Mouse (Mus musculus): ENCODE results near the gene Cdk2ap2. TPM values are rescaled to one million over a fixed set of nuclear protein-coding genes. Genes with fewer than 3 reads are reported as not detected.

Gene Cdk2ap2
- polyA plus RNA-seq, 1 experiment from 2014 or later: 93.8 TPM

DNA sequence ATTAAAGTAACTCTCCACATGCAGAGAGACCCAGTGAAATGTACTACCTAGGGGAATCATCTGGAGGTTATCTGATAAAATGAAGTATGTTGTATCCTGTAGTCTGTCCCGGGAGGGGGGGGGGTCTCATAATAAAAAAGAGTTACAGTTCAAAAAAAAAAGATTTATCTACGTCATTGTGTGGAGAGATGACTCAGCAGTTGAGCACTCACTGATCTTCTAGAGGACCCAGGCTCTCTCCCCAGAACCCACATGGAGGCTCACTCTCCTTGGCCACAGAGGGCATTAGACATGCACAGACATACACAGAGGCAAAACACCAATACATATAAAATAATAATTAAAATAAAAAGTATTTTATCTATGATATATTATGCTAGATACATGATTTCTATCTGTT, 5.6 kb upstream of the Cdk2ap2 start:
- ATAC-seq (no peak), DNase-seq (ENCODE audit: low read depth, low spot score) (no peak)
- H3K27me3 ChIP-seq: peaks cover 2% of the 10 kb centered on the region
- no peak for TF ChIP-seq CTCF (IDR thresholded peaks at IDR 0.05)
- in situ Hi-C loops (cut with MboI; ENCODE audit: low pct_unique_long_range_greater_than_20kb): no loop called here
- POLR2A ChIA-PET: no interaction called here
- CTCF ChIA-PET: interaction anchor here (1.0 kb wide), 1 partner anchor 45 kb away, joined by 3 read pairs; no protein-coding TSS in a partner anchor

GRCm38 (mm10) chr19:4092750-4093149, 4.2 kb upstream of the Cdk2ap2 start:
- POLR2A ChIA-PET: no interaction called here
- in situ Hi-C loops (cut with MboI; ENCODE audit: low pct_unique_long_range_greater_than_20kb): no loop called here
- ATAC-seq (no peak), DNase-seq (ENCODE audit: low read depth, low spot score) (no peak)
- H3K27me3 ChIP-seq: peaks cover 2% of the 10 kb centered on the region
- CTCF ChIA-PET: interaction anchor here (0.8 kb wide), 1 partner anchor 73 kb away, joined by 3 read pairs; no protein-coding TSS in a partner anchor
- TF ChIP-seq CTCF (IDR thresholded peaks at IDR 0.05): no peak

- in situ Hi-C loops (cut with MboI; ENCODE audit: low pct_unique_long_range_greater_than_20kb): no loop called here
- no peak for TF ChIP-seq CTCF (IDR thresholded peaks at IDR 0.05)
- ATAC-seq: no peak
- ChIA-PET CTCF (interaction anchor here (1.7 kb wide), 1 partner anchor 8 kb away, joined by 4 read pairs; no protein-coding TSS in a partner anchor), POLR2A (no interaction called here)
- DNase-seq (ENCODE audit: low read depth, low spot score): no peak
- H3K27me3 ChIP-seq: peaks cover 2% of the 10 kb centered on the region
Measured at GRCm38 (mm10) chr19:4093772-4094171, 3.2 kb upstream of the Cdk2ap2 start.

GRCm38 (mm10) chr19:4094348-4094747, 2.6 kb upstream of the Cdk2ap2 start:
- ChIA-PET CTCF (interaction anchor here (1.7 kb wide), 1 partner anchor 9 kb away, joined by 4 read pairs; no protein-coding TSS in a partner anchor), POLR2A (no interaction called here)
- no peak for TF ChIP-seq CTCF (IDR thresholded peaks at IDR 0.05)
- ATAC-seq (no peak), DNase-seq (ENCODE audit: low read depth, low spot score) (no peak)
- in situ Hi-C loops (cut with MboI; ENCODE audit: low pct_unique_long_range_greater_than_20kb): no loop called here
- H3K27me3 ChIP-seq: peaks cover 2% of the 10 kb centered on the region

GRCm38 (mm10) chr19:4094774-4095303, 2.1 kb upstream of the Cdk2ap2 start:
- TF ChIP-seq CTCF (IDR thresholded peaks at IDR 0.05): no peak
- CTCF ChIA-PET: interaction anchor here (1.7 kb wide), 1 partner anchor 9 kb away, joined by 4 read pairs; no protein-coding TSS in a partner anchor
- no peak for DNase-seq (ENCODE audit: low read depth, low spot score)

DNA sequence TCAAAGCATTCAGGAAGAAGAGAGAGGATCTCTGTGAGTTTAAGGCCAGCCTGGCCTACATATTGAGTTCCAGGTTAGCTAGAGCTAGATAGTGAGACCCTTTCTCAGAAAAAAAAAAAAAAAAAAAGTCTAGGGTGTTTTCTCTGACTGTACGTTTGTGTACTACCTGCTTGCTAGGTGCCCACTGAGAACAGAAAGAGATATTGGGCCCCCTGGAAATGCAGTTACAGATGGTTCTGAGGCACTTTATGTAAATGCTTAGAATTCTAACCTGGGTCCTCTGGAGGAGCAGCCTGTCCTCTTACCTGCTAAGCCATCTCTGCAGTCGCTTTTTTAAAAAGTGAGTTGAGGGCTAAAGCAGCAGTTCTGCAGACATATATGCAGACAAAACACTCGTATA, 1.2 kb upstream of the Cdk2ap2 start:
- ChIA-PET CTCF (no interaction called here), POLR2A (interaction anchor here (1.1 kb wide), 1 partner anchor 67 kb away, joined by 6 read pairs; the partner anchor contains the start of gene Rps6kb2)
- TF ChIP-seq CTCF (IDR thresholded peaks at IDR 0.05): no peak
- no peaks in the 10 kb centered on the region for H3K27me3 ChIP-seq
- no peak for ATAC-seq
- no peak for DNase-seq (ENCODE audit: low read depth, low spot score)
- in situ Hi-C loops (cut with MboI; ENCODE audit: low pct_unique_long_range_greater_than_20kb): no loop called here

More at GRCm38 (mm10) chr19:4094774-4095303, 2.1 kb upstream of the Cdk2ap2 start:
- POLR2A ChIA-PET: interaction anchor here (1.1 kb wide), 1 partner anchor 68 kb away, joined by 6 read pairs; the partner anchor contains the start of gene Rps6kb2
- H3K27me3 ChIP-seq: no peaks in the 10 kb centered on the region
- no peak for ATAC-seq
- in situ Hi-C loops (cut with MboI; ENCODE audit: low pct_unique_long_range_greater_than_20kb): no loop called here

- DNase-seq (ENCODE audit: low read depth, low spot score) (no peak), ATAC-seq (peak; percentile 27)
- in situ Hi-C loops (cut with MboI; ENCODE audit: low pct_unique_long_range_greater_than_20kb): no loop called here
- H3K27me3 ChIP-seq: no peaks in the 10 kb centered on the region
- POLR2A ChIA-PET: interaction anchor here (1.0 to 1.7 kb wide), 4 partner anchors 29 to 131 kb away, joined by 3 to 4 read pairs (median 3); partner anchors contain the start of genes AC109138.7 and Clcf1
- CTCF ChIA-PET: interaction anchor here (1.1 to 1.5 kb wide), 3 partner anchors 28 to 131 kb away, joined by 3 to 6 read pairs (median 3); no protein-coding TSS in a partner anchor
- TF ChIP-seq CTCF (IDR thresholded peaks at IDR 0.05): no peak
Measured at GRCm38 (mm10) chr19:4097441-4097825, 451 bp downstream of the Cdk2ap2 start.

DNA sequence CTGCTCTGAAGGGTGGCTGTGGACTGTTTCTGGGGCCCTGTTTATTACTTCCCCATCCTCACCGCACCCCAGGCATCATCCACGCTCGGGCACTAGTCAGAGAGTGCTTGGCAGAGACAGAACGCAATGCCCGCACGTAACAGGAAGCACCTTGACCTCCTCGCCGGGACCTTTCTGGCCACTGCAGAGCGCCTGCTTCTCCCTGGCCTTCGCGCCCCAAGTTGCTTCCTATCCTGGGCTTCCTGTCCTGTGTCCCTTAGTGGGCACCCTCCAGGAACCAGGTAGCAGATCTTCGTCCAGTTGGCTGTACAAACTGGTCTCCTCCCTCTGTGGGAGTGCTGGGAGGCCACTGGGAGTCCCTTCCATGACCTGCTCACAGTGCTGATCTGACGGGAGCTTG, 1.4 kb downstream of the Cdk2ap2 start:
- no peak for TF ChIP-seq CTCF (IDR thresholded peaks at IDR 0.05)

DNA sequence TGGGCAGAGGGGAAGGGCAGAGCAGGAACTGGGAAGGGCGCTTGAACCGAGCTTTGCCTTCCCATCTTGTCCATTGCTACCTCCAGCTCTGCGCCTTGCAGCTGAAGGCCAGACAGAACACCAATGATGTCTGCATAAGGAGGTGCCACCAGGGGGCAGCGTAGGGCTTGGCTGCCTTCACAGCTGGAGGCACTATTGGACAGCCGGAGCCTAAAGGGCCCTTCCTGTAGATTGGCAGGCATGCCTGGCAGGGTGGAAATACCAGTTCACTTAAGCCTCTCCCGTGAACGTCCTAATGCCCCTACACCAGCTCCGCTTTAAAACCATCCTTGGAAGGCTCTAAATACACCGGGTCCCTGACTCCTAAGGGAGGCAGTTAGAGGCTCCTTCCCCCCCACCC, 2.1 kb downstream of the Cdk2ap2 start:
- in situ Hi-C loops (cut with MboI; ENCODE audit: low pct_unique_long_range_greater_than_20kb): no loop called here
- TF ChIP-seq CTCF (IDR thresholded peaks at IDR 0.05): no peak
- CTCF ChIA-PET: interaction anchor here (0.6 to 2.1 kb wide), 10 partner anchors 16 to 108 kb away, joined by 3 to 11 read pairs (median 4); partner anchors contain the start of gene Rad9a
- no peak for DNase-seq (ENCODE audit: low read depth, low spot score)
- ATAC-seq: no peak
- POLR2A ChIA-PET: interaction anchor here (0.6 to 1.5 kb wide), 6 partner anchors 14 to 211 kb away, joined by 3 to 5 read pairs (median 4); partner anchors contain the start of gene Rad9a
- no peaks in the 10 kb centered on the region for H3K27me3 ChIP-seq

More for the DNA sequence above, 1.4 kb downstream of the Cdk2ap2 start:
- ATAC-seq (no peak), DNase-seq (ENCODE audit: low read depth, low spot score) (no peak)
- in situ Hi-C loops (cut with MboI; ENCODE audit: low pct_unique_long_range_greater_than_20kb): no loop called here
- H3K27me3 ChIP-seq: no peaks in the 10 kb centered on the region
- ChIA-PET CTCF (interaction anchor here (0.6 to 2.1 kb wide), 10 partner anchors 16 to 109 kb away, joined by 3 to 11 read pairs (median 4); partner anchors contain the start of gene Rad9a), POLR2A (interaction anchor here (0.7 to 1.5 kb wide), 6 partner anchors 15 to 130 kb away, joined by 3 to 5 read pairs (median 4); no protein-coding TSS in a partner anchor)

GRCm38 (mm10) chr19:4099837-4100717, 3.1 kb downstream of the Cdk2ap2 start, which contains the start of gene Pitpnm1:
Gene Pitpnm1, plus strand, starts transcription at chr19:4099998.
- no peak for TF ChIP-seq CTCF (IDR thresholded peaks at IDR 0.05)
- DNase-seq (ENCODE audit: low read depth, low spot score) (no peak), ATAC-seq (peak; percentile 24)
- H3K27me3 ChIP-seq: no peaks in the 10 kb centered on the region
- in situ Hi-C loops (cut with MboI; ENCODE audit: low pct_unique_long_range_greater_than_20kb): no loop called here
- POLR2A ChIA-PET: interaction anchor here (1.0 to 1.5 kb wide), 3 partner anchors 21 to 101 kb away, joined by 4 to 5 read pairs (median 5); partner anchors contain the start of gene Rad9a
- CTCF ChIA-PET: interaction anchor here (1.2 to 2.1 kb wide), 5 partner anchors 17 to 99 kb away, joined by 3 to 11 read pairs (median 4); no protein-coding TSS in a partner anchor

Measured in Patski (cell line).